In the genomic region with DNA sequence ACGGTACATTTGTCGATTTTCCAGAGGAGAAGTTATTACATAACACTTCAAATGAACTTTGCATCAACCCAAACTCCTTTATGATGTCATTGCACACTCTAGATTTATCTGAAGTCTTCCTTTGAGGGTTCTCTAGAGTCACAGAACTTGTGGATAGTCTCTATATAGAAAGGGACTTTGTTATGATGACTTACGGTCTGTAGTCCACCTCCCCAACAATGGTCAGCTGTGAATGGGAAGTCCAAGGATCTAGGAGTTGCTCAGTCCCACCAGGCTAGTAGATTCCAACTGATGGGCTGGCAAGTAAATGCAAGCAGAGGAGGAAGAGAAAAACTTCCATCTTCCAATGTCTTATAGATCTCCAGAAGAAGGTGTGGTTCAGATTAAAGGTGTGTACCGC, we compare ENCODE assay signal across 8 mouse cellular contexts. TPM values are rescaled to one million over a fixed set of nuclear protein-coding genes. Genes with fewer than 3 reads are reported as not detected.
DNase-seq lines count a peak whose midpoint lies in the region; ATAC-seq and TF ChIP-seq lines count a peak whose summit lies in the region.

No protein-coding gene starts in this region.

- H3K9ac ChIP-seq in heart, embryonic 15.5 days = peak overlapping the region; percentile 52; the same call in 1 of the 2 replicates
- peak overlapping the region; percentile 66 for H3K9ac ChIP-seq in hindbrain, embryonic 13.5 days
- peak overlapping the region; percentile 61 for H3K9ac ChIP-seq in midbrain, embryonic 13.5 days (replicated peaks)

- peak overlapping the region; percentile 72 for H3K4me2 ChIP-seq in heart, embryonic 15.5 days
- H3K4me2 ChIP-seq in hindbrain, embryonic 13.5 days = peak overlapping the region; percentile 62
- H3K4me2 ChIP-seq in midbrain, embryonic 13.5 days (replicated peaks) = peak overlapping the region; percentile 53

- WGBS in heart, embryonic 15.5 days = 35% methylated on average over 4 of the region's 4 CpGs
- 36% methylated on average over 4 of the region's 4 CpGs for WGBS in hindbrain, embryonic 13.5 days
- WGBS in midbrain, embryonic 13.5 days = 33% methylated on average over 4 of the region's 4 CpGs

- H3K27ac ChIP-seq in heart, embryonic 15.5 days = peak overlapping the region; percentile 84
- H3K27ac ChIP-seq in bone marrow macrophage, adult 2 months (ENCODE audit: insufficient read depth, low read depth, low read length) = peak overlapping the region; percentile 15
- H3K27ac ChIP-seq in hindbrain, embryonic 13.5 days = peak overlapping the region; percentile 92
- peak overlapping the region; percentile 85 for H3K27ac ChIP-seq in midbrain, embryonic 13.5 days

- no peak for TF ChIP-seq POLR2A in bone marrow macrophage, adult 2 months (IDR thresholded peaks at IDR 0.05; ENCODE audit: borderline replicate concordance, low read depth, low read length)

- peak overlapping the region; percentile 73 for H3K4me3 ChIP-seq in heart, embryonic 15.5 days
- H3K4me3 ChIP-seq in bone marrow macrophage, adult 2 months (ENCODE audit: insufficient read depth, low read length) = peak overlapping the region; percentile 58
- peak overlapping the region; percentile 50 for H3K4me3 ChIP-seq in hindbrain, embryonic 13.5 days
- H3K4me3 ChIP-seq in midbrain, embryonic 13.5 days (replicated peaks) = peak overlapping the region; percentile 44

- H3K27me3 ChIP-seq in heart, embryonic 15.5 days = no peaks in the 10 kb centered on the region
- H3K27me3 ChIP-seq in hindbrain, embryonic 13.5 days = peaks cover 22% of the 10 kb centered on the region
- peaks cover 18% of the 10 kb centered on the region for H3K27me3 ChIP-seq in midbrain, embryonic 13.5 days

- H3K9me3 ChIP-seq in heart, embryonic 15.5 days (replicated peaks) = no peaks in the 10 kb centered on the region
- no peaks in the 10 kb centered on the region for H3K9me3 ChIP-seq in hindbrain, embryonic 13.5 days
- H3K9me3 ChIP-seq in midbrain, embryonic 13.5 days = no peaks in the 10 kb centered on the region

- H3K4me1 ChIP-seq in heart, embryonic 15.5 days (replicated peaks) = peaks cover 6% of the 10 kb centered on the region
- peaks cover 23% of the 10 kb centered on the region for H3K4me1 ChIP-seq in bone marrow macrophage, adult 2 months (ENCODE audit: control insufficient read depth, insufficient read depth, low read length)
- H3K4me1 ChIP-seq in hindbrain, embryonic 13.5 days (replicated peaks) = peaks cover 15% of the 10 kb centered on the region
- peaks cover 13% of the 10 kb centered on the region for H3K4me1 ChIP-seq in midbrain, embryonic 13.5 days (replicated peaks)

- no peak for TF ChIP-seq CTCF in bone marrow macrophage, adult 2 months (IDR thresholded peaks at IDR 0.05; ENCODE audit: low read depth, low read length)

- DNase-seq in heart, adult 8-10 months (ENCODE audit: low spot score) = no peak
- no peak for DNase-seq in layer of hippocampus, adult 11-12 months (ENCODE audit: low spot score)

- ATAC-seq in heart, embryonic 15.5 days (replicated peaks; ENCODE audit: insufficient number of reproducible peaks, insufficient read depth, low FRiP score, low read depth) = no peak
- ATAC-seq in hindbrain, embryonic 13.5 days (ENCODE audit: low FRiP score) = no peak
- peak; percentile 8 for ATAC-seq in midbrain, embryonic 13.5 days
- ATAC-seq in megakaryocyte-erythroid progenitor cell, adult 5-6 weeks (replicated peaks; ENCODE audit: low FRiP score, low TSS enrichment, poor library complexity, severe bottlenecking) = no peak
- ATAC-seq in inflammation-experienced regulatory T-cells, adult 6 months = no peak

- H3K36me3 ChIP-seq in heart, embryonic 15.5 days = peaks cover 20% of the 10 kb centered on the region
- H3K36me3 ChIP-seq in hindbrain, embryonic 13.5 days = peaks cover 15% of the 10 kb centered on the region
- peaks cover 18% of the 10 kb centered on the region for H3K36me3 ChIP-seq in midbrain, embryonic 13.5 days

RNA-seq across cellular contexts. Expression of gene Wbp11, which starts 0.6 kb away (rescaled TPM):
- 60.4 and 66.9 TPM in 2 replicates for polyA plus RNA-seq in heart, embryonic 15.5 days (2015; fragmentation: Nextera tagmentation; extraction: Ambion mirVana)
- total RNA-seq in heart, adult 8-10 months (2022) = 10 to 100 TPM; 60.9 to 70.3 (median 65.5) TPM
- polyA plus RNA-seq in bone marrow macrophage, adult 2 months (2012; ENCODE audit: insufficient read depth, insufficient read length, missing spikeins) = 69.8 and 76.4 TPM in 2 replicates
- 80.1 and 82.5 TPM in 2 replicates for polyA plus RNA-seq in hindbrain, embryonic 13.5 days (2015; fragmentation: Nextera tagmentation; extraction: Ambion mirVana)
- polyA plus RNA-seq in midbrain, embryonic 13.5 days (2015; fragmentation: Nextera tagmentation; extraction: Ambion mirVana) = 89.8 and 92.5 TPM in 2 replicates
- total RNA-seq in megakaryocyte-erythroid progenitor cell, adult 5-6 weeks (2014; fragmentation: Nextera tagmentation) = 122 and 137 TPM in 2 replicates
- 57.0 and 70.7 TPM in 2 replicates for total RNA-seq in megakaryocyte-erythroid progenitor cell, adult 5-6 weeks (2017)
- 10 to 100 TPM; 48.1 to 74.9 (median 72.6) TPM for polyA plus RNA-seq in inflammation-experienced regulatory T-cells, adult 6 months (2017; shearing (Covaris generic))

RNA-seq across cellular contexts. Expression of gene BC049715, which starts 1.3 kb away (rescaled TPM):
- 1.3 and 1.9 TPM in 2 replicates for polyA plus RNA-seq in heart, embryonic 15.5 days (2015; fragmentation: Nextera tagmentation; extraction: Ambion mirVana)
- total RNA-seq in heart, adult 8-10 months (2022) = 1 to 10 TPM in 1 of 4 experiments, under 1 TPM in 3; 0.89 to 1.6 (median 0.94) TPM
- polyA plus RNA-seq in bone marrow macrophage, adult 2 months (2012; ENCODE audit: insufficient read depth, insufficient read length, missing spikeins) = 4.4 and 5.1 TPM in 2 replicates
- 1.5 and 2.8 TPM in 2 replicates for polyA plus RNA-seq in hindbrain, embryonic 13.5 days (2015; fragmentation: Nextera tagmentation; extraction: Ambion mirVana)
- polyA plus RNA-seq in midbrain, embryonic 13.5 days (2015; fragmentation: Nextera tagmentation; extraction: Ambion mirVana) = 1.4 and 1.7 TPM in 2 replicates
- total RNA-seq in megakaryocyte-erythroid progenitor cell, adult 5-6 weeks (2014; fragmentation: Nextera tagmentation) = 0.96 and 1.2 TPM in 2 replicates
- total RNA-seq in megakaryocyte-erythroid progenitor cell, adult 5-6 weeks (2017) = 1.0 and 2.5 TPM in 2 replicates
- 1 to 10 TPM in 1 of 3 experiments, under 1 TPM in 2; 0.44 to 2.3 (median 0.62) TPM for polyA plus RNA-seq in inflammation-experienced regulatory T-cells, adult 6 months (2017; shearing (Covaris generic))

RNA-seq across cellular contexts. Expression of gene Smco3, which starts 6.6 kb away (rescaled TPM):
- polyA plus RNA-seq in heart, embryonic 15.5 days (2015; fragmentation: Nextera tagmentation; extraction: Ambion mirVana) = 0.30 TPM in 1 of 2 replicates, not detected in the other
- total RNA-seq in heart, adult 8-10 months (2022) = not detected
- polyA plus RNA-seq in bone marrow macrophage, adult 2 months (2012; ENCODE audit: insufficient read depth, insufficient read length, missing spikeins) = 0.57 and 0.74 TPM in 2 replicates
- 0.19 and 0.66 TPM in 2 replicates for polyA plus RNA-seq in hindbrain, embryonic 13.5 days (2015; fragmentation: Nextera tagmentation; extraction: Ambion mirVana)
- polyA plus RNA-seq in midbrain, embryonic 13.5 days (2015; fragmentation: Nextera tagmentation; extraction: Ambion mirVana) = 0.35 and 0.40 TPM in 2 replicates
- 1.1 TPM in 1 of 2 replicates, not detected in the other for total RNA-seq in megakaryocyte-erythroid progenitor cell, adult 5-6 weeks (2014; fragmentation: Nextera tagmentation)
- total RNA-seq in megakaryocyte-erythroid progenitor cell, adult 5-6 weeks (2017) = 1.2 TPM in 1 of 2 replicates, not detected in the other
- polyA plus RNA-seq in inflammation-experienced regulatory T-cells, adult 6 months (2017; shearing (Covaris generic)) = under 1 TPM in 1 of 3 experiments, not detected in 2; 0.82 TPM

RNA-seq across cellular contexts. Expression of gene H2afj, which starts 20.6 kb away (rescaled TPM):
- 75.6 and 76.8 TPM in 2 replicates for polyA plus RNA-seq in heart, embryonic 15.5 days (2015; fragmentation: Nextera tagmentation; extraction: Ambion mirVana)
- total RNA-seq in heart, adult 8-10 months (2022) = 10 to 100 TPM; 20.6 to 35.7 (median 31.6) TPM
- polyA plus RNA-seq in bone marrow macrophage, adult 2 months (2012; ENCODE audit: insufficient read depth, insufficient read length, missing spikeins) = 58.1 and 78.1 TPM in 2 replicates
- polyA plus RNA-seq in hindbrain, embryonic 13.5 days (2015; fragmentation: Nextera tagmentation; extraction: Ambion mirVana) = 116 and 125 TPM in 2 replicates
- 113 and 121 TPM in 2 replicates for polyA plus RNA-seq in midbrain, embryonic 13.5 days (2015; fragmentation: Nextera tagmentation; extraction: Ambion mirVana)
- 38.7 and 39.4 TPM in 2 replicates for total RNA-seq in megakaryocyte-erythroid progenitor cell, adult 5-6 weeks (2014; fragmentation: Nextera tagmentation)
- 43.2 and 73.2 TPM in 2 replicates for total RNA-seq in megakaryocyte-erythroid progenitor cell, adult 5-6 weeks (2017)
- polyA plus RNA-seq in inflammation-experienced regulatory T-cells, adult 6 months (2017; shearing (Covaris generic)) = 100 to 1,000 TPM; 112 to 120 (median 112) TPM

RNA-seq across cellular contexts. Expression of gene Hist4h4, which starts 24.5 kb away (rescaled TPM):
- 0.21 and 0.25 TPM in 2 replicates for polyA plus RNA-seq in heart, embryonic 15.5 days (2015; fragmentation: Nextera tagmentation; extraction: Ambion mirVana)
- 1 to 10 TPM; 5.9 to 8.4 (median 6.9) TPM for total RNA-seq in heart, adult 8-10 months (2022)
- 0.51 and 0.56 TPM in 2 replicates for polyA plus RNA-seq in bone marrow macrophage, adult 2 months (2012; ENCODE audit: insufficient read depth, insufficient read length, missing spikeins)
- 0.65 and 0.90 TPM in 2 replicates for polyA plus RNA-seq in hindbrain, embryonic 13.5 days (2015; fragmentation: Nextera tagmentation; extraction: Ambion mirVana)
- 1.1 TPM in 2 replicates for polyA plus RNA-seq in midbrain, embryonic 13.5 days (2015; fragmentation: Nextera tagmentation; extraction: Ambion mirVana)
- total RNA-seq in megakaryocyte-erythroid progenitor cell, adult 5-6 weeks (2014; fragmentation: Nextera tagmentation) = 28.8 and 33.6 TPM in 2 replicates
- total RNA-seq in megakaryocyte-erythroid progenitor cell, adult 5-6 weeks (2017) = 19.2 and 39.0 TPM in 2 replicates
- polyA plus RNA-seq in inflammation-experienced regulatory T-cells, adult 6 months (2017; shearing (Covaris generic)) = 1 to 10 TPM in 2 of 3 experiments, under 1 TPM in 1; 0.85 to 2.9 (median 2.8) TPM

Comparison
In these comparisons a context has a peak if more than half of its experiments do, and no peak if none do; other contexts are left out.
1. H3K27ac ChIP-seq: peak in every context shown above with its lines; median percentile 92 in hindbrain, embryonic 13.5 days; 85 in midbrain, embryonic 13.5 days; 84 in heart, embryonic 15.5 days; 15 in bone marrow macrophage, adult 2 months.